Mouse (Mus musculus) CH12.LX (cell line): ENCODE measurements around the gene Mapkapk2. TPM values are rescaled to one million over a fixed set of nuclear protein-coding genes. Genes with fewer than 3 reads are reported as not detected.

ENCODE experiments used
- DNase-seq: peaks from one replicate; pipeline ENCODE4 v3.0.0-alpha.2; 2013; ENCODE audit errors: extremely low read depth
- H3K27ac ChIP-seq: 2 replicates; pipeline ENCODE4 v1.5.1; 2012; ENCODE audit warnings: low read depth, mild to moderate bottlenecking, control low read depth, moderate library complexity; ENCODE audit not compliant: insufficient read depth
- H3K27me3 ChIP-seq: replicated peaks from 2 replicates; pipeline ENCODE3; 2012; ENCODE audit warnings: inconsistent platforms
- H3K36me3 ChIP-seq, 2 experiments: replicated peaks in 1 of 2; 2 replicates each; pipeline versions ENCODE3 to v1.6.1; 2012; ENCODE audit warnings: inconsistent platforms in 1 of 2, low read length in 1 of 2, mild to moderate bottlenecking in 1 of 2, mixed read lengths in 1 of 2, moderate library complexity in 1 of 2; ENCODE audit not compliant: control insufficient read depth in 1 of 2, insufficient read depth in 1 of 2
- H3K4me1 ChIP-seq, 2 experiments: 2 replicates each; pipeline ENCODE4 v1.6.1; 2012; ENCODE audit warnings: inconsistent platforms in 1 of 2, moderate library complexity in 1 of 2; ENCODE audit not compliant: insufficient read depth in 2 of 2, control insufficient read depth in 1 of 2
- H3K4me2 ChIP-seq: 2 replicates; pipeline ENCODE4 v1.6.1; 2012; ENCODE audit warnings: low read depth, mild to moderate bottlenecking, control low read depth; ENCODE audit not compliant: poor library complexity, insufficient read depth, severe bottlenecking
- H3K4me3 ChIP-seq, 3 experiments: fragments of 150-350 bp in 1 of 3; sonication (generic) in 1 of 3; replicated peaks in 1 of 3; 2 replicates each; pipeline versions ENCODE3 to v1.5.1; 2011 to 2012; ENCODE audit warnings: low read depth in 2 of 3, low read length in 2 of 3, mild to moderate bottlenecking in 2 of 3, moderate library complexity in 2 of 3, control low read depth in 1 of 3, improper control_type of control experiment in 1 of 3, inconsistent platforms in 1 of 3, mixed read lengths in 1 of 3; ENCODE audit not compliant: poor library complexity in 1 of 3
- H3K79me2 ChIP-seq: replicated peaks from 2 replicates; pipeline ENCODE4 v1.6.1; 2012; ENCODE audit warnings: mild to moderate bottlenecking, moderate library complexity; ENCODE audit not compliant: control insufficient read depth, poor library complexity, insufficient read depth, severe bottlenecking; ENCODE audit errors: extremely low read depth
- H3K9ac ChIP-seq: 2 replicates; pipeline ENCODE4 v1.6.1; 2012; ENCODE audit warnings: low read depth, mild to moderate bottlenecking, control low read depth, moderate library complexity; ENCODE audit not compliant: insufficient read depth
- H3K9me3 ChIP-seq: replicated peaks from 2 replicates; pipeline ENCODE3; 2012; ENCODE audit warnings: low read length, inconsistent platforms, mixed read lengths
- CHD2 ChIP-seq: IDR thresholded peaks from 2 replicates; pipeline ENCODE4 v1.6.1; 2011; ENCODE audit warnings: low read length, improper control_type of control experiment
- CTCF ChIP-seq, 2 experiments: IDR thresholded peaks in 1 of 2; conservative IDR thresholded peaks in 1 of 2; 2 replicates each; pipeline ENCODE4 v1.5.1; 2011 to 2012; ENCODE audit warnings: low read depth in 2 of 2, low read length in 2 of 2, improper control_type of control experiment in 1 of 2, inconsistent platforms in 1 of 2, mild to moderate bottlenecking in 1 of 2, moderate library complexity in 1 of 2
- ETS1 ChIP-seq: conservative IDR thresholded peaks from 2 replicates; pipeline ENCODE4 v1.6.1; 2012; ENCODE audit warnings: low read depth, mild to moderate bottlenecking, inconsistent platforms, low read length, improper control_type of control experiment, moderate library complexity
- IRF4 ChIP-seq: IDR thresholded peaks from 2 replicates; pipeline ENCODE4 v1.6.1; 2014; ENCODE audit warnings: low read depth, mild to moderate bottlenecking, inconsistent platforms, low read length, improper control_type of control experiment
- JUN ChIP-seq: IDR thresholded peaks from 2 replicates; pipeline ENCODE4 v1.6.1; 2011; ENCODE audit warnings: low read depth, mild to moderate bottlenecking, low read length, improper control_type of control experiment, moderate library complexity; ENCODE audit not compliant: insufficient read depth
- JUND ChIP-seq: conservative IDR thresholded peaks from 2 replicates; pipeline ENCODE4 v1.6.1; 2011; ENCODE audit warnings: low read depth, low read length, improper control_type of control experiment
- KAT2A ChIP-seq: IDR thresholded peaks from 2 replicates; pipeline ENCODE4 v1.6.1; 2012; ENCODE audit warnings: low read length, improper control_type of control experiment, inconsistent platforms; ENCODE audit not compliant: insufficient replicate concordance
- MAFK ChIP-seq: IDR thresholded peaks from 2 replicates; pipeline ENCODE4 v1.6.1; 2011; ENCODE audit warnings: low read length, improper control_type of control experiment; ENCODE audit not compliant: insufficient replicate concordance
- MAX ChIP-seq: IDR thresholded peaks from 2 replicates; pipeline ENCODE4 v1.6.1; 2011; ENCODE audit warnings: low read length, improper control_type of control experiment
- NRF1 ChIP-seq: IDR thresholded peaks from 2 replicates; pipeline ENCODE4 v1.6.1; 2014; ENCODE audit warnings: low read depth, mild to moderate bottlenecking, inconsistent platforms, low read length, improper control_type of control experiment, moderate library complexity
- RAD21 ChIP-seq: IDR thresholded peaks from 2 replicates; pipeline ENCODE4 v1.6.1; 2011; ENCODE audit warnings: low read depth, mild to moderate bottlenecking, low read length, improper control_type of control experiment, moderate library complexity
- RCOR1 ChIP-seq: conservative IDR thresholded peaks from 2 replicates; pipeline ENCODE4 v1.6.1; 2012; ENCODE audit warnings: low read depth, mild to moderate bottlenecking, inconsistent platforms, low read length, improper control_type of control experiment
- SMC3 ChIP-seq: IDR thresholded peaks from 2 replicates; pipeline ENCODE4 v1.6.1; 2011; ENCODE audit warnings: low read depth, low read length, improper control_type of control experiment
- UBTF ChIP-seq: IDR thresholded peaks from 2 replicates; pipeline ENCODE4 v1.6.1; 2012; ENCODE audit warnings: low read depth, mild to moderate bottlenecking, inconsistent platforms, low read length, improper control_type of control experiment, moderate library complexity
- USF1 ChIP-seq: IDR thresholded peaks from 2 replicates; pipeline ENCODE4 v1.6.1; 2014; ENCODE audit warnings: low read depth, mild to moderate bottlenecking, inconsistent platforms, low read length, improper control_type of control experiment
- ZMIZ1 ChIP-seq: IDR thresholded peaks from 2 replicates; pipeline ENCODE4 v1.6.1; 2012; ENCODE audit warnings: low read depth, mild to moderate bottlenecking, inconsistent platforms, low read length, improper control_type of control experiment
- dilution Hi-C: fragments of 300-500 bp; cut with MboI; formaldehyde crosslinking; loops from 2 replicates; pipeline ENCODE4 v1.14.3; 2020; ENCODE audit warnings: low sequenced_read_pairs; ENCODE audit not compliant: extremely low pct_unique_long_range_greater_than_20kb, extremely low pct_ligation_motif_present
- in situ Hi-C: fragments of 300-500 bp; cut with MboI; formaldehyde crosslinking; loops from 3 replicates; pipeline ENCODE4 v1.14.3; 2019; ENCODE audit warnings: low sequenced_read_pairs, low pct_ligation_motif_present, low pct_unique_long_range_greater_than_20kb, mixed read lengths
- polyA plus RNA-seq: library from polyadenylated mRNA; unstranded; fragments of >175 nt; gene quantifications from 2 replicates; pipeline ENCODE4 v1.2.1, GENCODE M21; 2012; ENCODE audit warnings: low read depth; ENCODE audit not compliant: insufficient read length
- total RNA-seq, 2 experiments: library from RNA; depleted of rRNA; stranded (reverse); fragments of 300-350 nt in 1 of 2; fragments of >200 nt in 1 of 2; gene quantifications; 2 replicates each; pipeline ENCODE4 v1.2.3; 2012 to 2014

Mapkapk2 gene
- total and polyA plus RNA-seq, 3 experiments, result 55.0 to 63.5 (median 62.9) TPM

- no peak for TF ChIP-seq IRF4
- TF ChIP-seq CTCF (conservative IDR thresholded peaks at IDR 0.05 in 1 of 2, IDR thresholded peaks at IDR 0.05 in 1 of 2; ENCODE audit: low read depth in 2 of 2, low read length in 2 of 2), result peak in 1 of 2 experiments; percentile 59; a peak in 2 of 4 replicates
- TF ChIP-seq NRF1, result no peak
- TF ChIP-seq JUND, result no peak
- peak; percentile 39 for TF ChIP-seq RAD21
- peak; percentile 53 for TF ChIP-seq SMC3
- no peak for TF ChIP-seq USF1
- peaks cover 8% of the 10 kb centered on the region for H3K9me3 ChIP-seq
- DNase-seq, result peak; percentile 54
- H3K36me3 ChIP-seq, result peaks cover 0 to 14% of the 10 kb centered on the region in 2 experiments
- dilution Hi-C loops, result no loop called here
- peaks cover 20 to 79% of the 10 kb centered on the region in 2 experiments for H3K4me1 ChIP-seq
- no peaks in the 10 kb centered on the region for H3K27me3 ChIP-seq
- peaks cover 31% of the 10 kb centered on the region for H3K79me2 ChIP-seq
- in situ Hi-C loops, result no loop called here
- H3K4me3 ChIP-seq, result no peak overlapping the region
- no peak overlapping the region for H3K9ac ChIP-seq
- H3K4me2 ChIP-seq, result no peak overlapping the region
- H3K27ac ChIP-seq, result no peak overlapping the region
Observed at GRCm38 (mm10) chr1:131079762-131080161, 17.9 kb downstream of the Mapkapk2 start.

- dilution Hi-C loops, result no loop called here
- Histone ChIP-seq H3K4me1 (peaks cover 23 to 72% of the 10 kb centered on the region in 2 experiments), H3K4me2 (no peak overlapping the region), H3K27ac (no peak overlapping the region), H3K27me3 (no peaks in the 10 kb centered on the region), H3K4me3 (no peak overlapping the region), H3K36me3 (peaks cover 0 to 17% of the 10 kb centered on the region in 2 experiments), H3K79me2 (peaks cover 29% of the 10 kb centered on the region), H3K9me3 (peaks cover 8% of the 10 kb centered on the region), H3K9ac (no peak overlapping the region)
- TF ChIP-seq JUN, result no peak
- no peak for TF ChIP-seq KAT2A
- TF ChIP-seq MAX, result no peak
- TF ChIP-seq RCOR1, result no peak
- no peak for TF ChIP-seq ETS1
- no peak for TF ChIP-seq MAFK
- no peak for TF ChIP-seq CHD2
- TF ChIP-seq ZMIZ1, result no peak
- TF ChIP-seq UBTF, result no peak
- in situ Hi-C loops, result no loop called here
- DNase-seq, result no peak
Observed at GRCm38 (mm10) chr1:131078761-131079330, 18.8 kb downstream of the Mapkapk2 start.
